Mouse (Mus musculus): ENCODE measurements around the gene Fbxw5. TPM values are rescaled to one million over a fixed set of nuclear protein-coding genes. Genes with fewer than 3 reads are reported as not detected.
"Not testable (repeated sequence)": the region's sequence is repeated elsewhere in the genome, so short reads cannot be mapped to it uniquely, and the experiment has no call there.

The Fbxw5 gene
- total RNA-seq, 2 experiments from 2014 or later, result 76.9 to 88.4 TPM

- peak; percentile 91 for DNase-seq
- H3K4me3 ChIP-seq, result peak overlapping the region; percentile 81
- no peak for TF ChIP-seq CTCF (IDR thresholded peaks at IDR 0.05)
- intact Hi-C loops (cut with DNase I), result no loop called here
- H3K27ac ChIP-seq, result peak overlapping the region; percentile 95
Measured at GRCm38 (mm10) chr2:25545996-25546810, 45.7 kb downstream of the Fbxw5 start.

GRCm38 (mm10) chr2:25546811-25547491 is 46.4 kb downstream of the Fbxw5 start, which contains the start of gene Traf2:
TSS of gene Traf2 (minus strand) at chr2:25546940.
- TF ChIP-seq CTCF (IDR thresholded peaks at IDR 0.05), result no peak
- peak; percentile 99 for DNase-seq
- Histone ChIP-seq H3K27ac (peak within 1 kb of the TSS; percentile 95), H3K4me3 (peak within 1 kb of the TSS; percentile 81)
- intact Hi-C loops (cut with DNase I), result no loop called here

- intact Hi-C loops (cut with DNase I), result no loop called here
- peak; percentile 61 for DNase-seq
- TF ChIP-seq CTCF (IDR thresholded peaks at IDR 0.05), result no peak
- no peak overlapping the region for H3K4me3 ChIP-seq
- peak overlapping the region; percentile 73 for H3K27ac ChIP-seq
Measured at GRCm38 (mm10) chr2:25549021-25549991, 48.8 kb downstream of the Fbxw5 start.

GRCm38 (mm10) chr2:25551186-25551585 is 50.6 kb downstream of the Fbxw5 start:
- peak; percentile 80 for TF ChIP-seq CTCF (IDR thresholded peaks at IDR 0.05)
- Histone ChIP-seq H3K27ac (no peak overlapping the region), H3K4me3 (no peak overlapping the region)
- intact Hi-C loops (cut with DNase I), result loop anchor here (2.0 to 5.0 kb wide), 2 partner anchors 42 to 129 kb away; partner anchors contain the start of gene Fut7
- DNase-seq, result peak; percentile 71

- not testable (repeated sequence) for H3K27ac ChIP-seq, DNase-seq, H3K4me3 ChIP-seq
- intact Hi-C loops (cut with DNase I), result loop anchor here (5.0 kb wide), 1 partner anchor 131 kb away; the partner anchor contains the start of gene Fut7
Measured at GRCm38 (mm10) chr2:25553171-25553786, 52.7 kb downstream of the Fbxw5 start.

Other genes starting within 250 kb of the Fbxw5 start
- 10 to 100 TPM; 11.4 to 12.6 TPM for gene Tmem203, start 245.3 kb upstream of the Fbxw5 start, total RNA-seq (2021)
- 1 to 10 TPM; 3.1 to 3.5 TPM for gene Tprn, start 238.1 kb upstream of the Fbxw5 start, total RNA-seq (2021)
- gene Ssna1, start 228.3 kb upstream of the Fbxw5 start, total RNA-seq (2021), result 10 to 100 TPM; 28.0 to 35.5 TPM
- 10 to 100 TPM; 29.7 to 32.3 TPM for gene Anapc2, start 228.3 kb upstream of the Fbxw5 start, total RNA-seq (2021)
- not detected for gene Tmem210, start 212.6 kb upstream of the Fbxw5 start, total RNA-seq (2021)
- gene Lrrc26, start 210.8 kb upstream of the Fbxw5 start, total RNA-seq (2021), result not detected
- not detected for gene Grin1, start 181.6 kb upstream of the Fbxw5 start, total RNA-seq (2021)
- 10 to 100 TPM; 12.9 to 16.0 TPM for gene Man1b1, start 168.4 kb upstream of the Fbxw5 start, total RNA-seq (2021)
- 10 to 100 TPM; 14.0 to 16.5 TPM for gene Dpp7, start 144.4 kb upstream of the Fbxw5 start, total RNA-seq (2021)
- gene Uap1l1, start 135.1 kb upstream of the Fbxw5 start, total RNA-seq (2021), result 1 to 10 TPM; 4.3 to 5.4 TPM
- not detected for gene Sapcd2, start 128.4 kb upstream of the Fbxw5 start, total RNA-seq (2021)
- 1 to 10 TPM; 6.5 to 8.8 TPM for gene Entpd2, start 104.9 kb upstream of the Fbxw5 start, total RNA-seq (2021)
- 10 to 100 TPM; 14.9 to 16.9 TPM for gene Npdc1, start 101.4 kb upstream of the Fbxw5 start, total RNA-seq (2021)
- gene Fut7, start 77.5 kb upstream of the Fbxw5 start, total RNA-seq (2021), result not detected
- 10 to 100 TPM; 15.1 to 15.3 TPM for gene Abca2, start 72.0 kb upstream of the Fbxw5 start, total RNA-seq (2021)
- gene Clic3, start 43.9 kb upstream of the Fbxw5 start, total RNA-seq (2021), result 1 to 10 TPM in 1 of 2 experiments, under 1 TPM in 1; 0.31 to 1.1 TPM
- 10 to 100 TPM; 13.6 to 14.4 TPM for gene Paxx, start 39.7 kb upstream of the Fbxw5 start, total RNA-seq (2021)
- not detected for gene Ptgds, start 30.7 kb upstream of the Fbxw5 start, total RNA-seq (2021)
- gene Lcn12, start 6.8 kb upstream of the Fbxw5 start, total RNA-seq (2021), result not detected
- gene C8g, start 969 bp downstream of the Fbxw5 start, total RNA-seq (2021), result 1 to 10 TPM; 1.1 to 1.6 TPM
- 10 to 100 TPM; 12.4 to 13.1 TPM for gene Traf2, start 46.2 kb downstream of the Fbxw5 start, total RNA-seq (2021)
- 100 to 1,000 TPM; 152 to 179 TPM for gene Edf1, start 57.1 kb downstream of the Fbxw5 start, total RNA-seq (2021)
- 1 to 10 TPM; 1.6 to 4.0 TPM for gene Mamdc4, start 74.1 kb downstream of the Fbxw5 start, total RNA-seq (2021)
- 10 to 100 TPM; 52.7 to 64.7 TPM for gene Phpt1, start 74.5 kb downstream of the Fbxw5 start, total RNA-seq (2021)
- gene Ajm1, start 81.0 kb downstream of the Fbxw5 start, total RNA-seq (2021), result not detected
- 10 to 100 TPM; 85.6 to 95.2 TPM for gene Rabl6, start 107.8 kb downstream of the Fbxw5 start, total RNA-seq (2021)
- gene Ccdc183, start 116.9 kb downstream of the Fbxw5 start, total RNA-seq (2021), result not detected
- gene Tmem141, start 121.3 kb downstream of the Fbxw5 start, total RNA-seq (2021), result 10 to 100 TPM; 14.9 to 15.1 TPM
- 1 to 10 TPM; 1.8 to 5.3 TPM for gene Fcna, start 127.3 kb downstream of the Fbxw5 start, total RNA-seq (2021)
- gene Lcn8, start 152.4 kb downstream of the Fbxw5 start, total RNA-seq (2021), result 1 to 10 TPM; 3.3 to 5.1 TPM
- not detected for gene Lcn5, start 157.2 kb downstream of the Fbxw5 start, total RNA-seq (2021)
- not detected for gene Lcn6, start 176.0 kb downstream of the Fbxw5 start, total RNA-seq (2021)
- gene Lcn10, start 182.0 kb downstream of the Fbxw5 start, total RNA-seq (2021), result not detected
- gene Obp2a, start 199.3 kb downstream of the Fbxw5 start, total RNA-seq (2021), result not detected
- 10 to 100 TPM; 11.4 to 13.1 TPM for gene Bmyc, start 206.0 kb downstream of the Fbxw5 start, total RNA-seq (2021)
- gene Obp2b, start 236.3 kb downstream of the Fbxw5 start, total RNA-seq (2021), result not detected

Measured in gastrocnemius, adult 2 months (tissue).